Mouse (Mus musculus): ENCODE data around the gene 1110008L16Rik. TPM values are rescaled to one million over a fixed set of nuclear protein-coding genes. Genes with fewer than 3 reads are reported as not detected.

Gene 1110008L16Rik
- total RNA-seq (2023): 1 to 10 TPM; 3.0 to 3.9 TPM

DNA sequence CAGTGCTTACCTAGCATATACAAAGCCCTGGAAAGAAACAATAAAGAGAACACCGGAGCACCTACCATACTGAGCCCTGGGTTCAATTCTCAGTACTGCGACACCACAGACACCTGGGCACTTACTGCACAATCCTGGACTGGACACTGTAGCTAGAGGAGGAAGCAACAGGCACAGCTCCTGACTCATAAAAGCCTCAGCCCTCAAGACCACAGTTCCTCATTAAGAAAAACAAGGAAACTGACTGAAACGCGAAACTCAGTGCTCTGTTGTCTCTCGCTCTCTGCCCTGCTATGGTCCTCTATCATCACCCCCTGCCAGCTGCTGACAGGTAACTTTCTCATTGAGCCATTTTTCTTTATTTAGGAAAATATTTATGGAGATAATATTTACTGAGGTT, at the start of gene 1110008L16Rik:
1110008L16Rik (plus strand) TSS at position 242 of the 400 bp plus-strand sequence.

DNA sequence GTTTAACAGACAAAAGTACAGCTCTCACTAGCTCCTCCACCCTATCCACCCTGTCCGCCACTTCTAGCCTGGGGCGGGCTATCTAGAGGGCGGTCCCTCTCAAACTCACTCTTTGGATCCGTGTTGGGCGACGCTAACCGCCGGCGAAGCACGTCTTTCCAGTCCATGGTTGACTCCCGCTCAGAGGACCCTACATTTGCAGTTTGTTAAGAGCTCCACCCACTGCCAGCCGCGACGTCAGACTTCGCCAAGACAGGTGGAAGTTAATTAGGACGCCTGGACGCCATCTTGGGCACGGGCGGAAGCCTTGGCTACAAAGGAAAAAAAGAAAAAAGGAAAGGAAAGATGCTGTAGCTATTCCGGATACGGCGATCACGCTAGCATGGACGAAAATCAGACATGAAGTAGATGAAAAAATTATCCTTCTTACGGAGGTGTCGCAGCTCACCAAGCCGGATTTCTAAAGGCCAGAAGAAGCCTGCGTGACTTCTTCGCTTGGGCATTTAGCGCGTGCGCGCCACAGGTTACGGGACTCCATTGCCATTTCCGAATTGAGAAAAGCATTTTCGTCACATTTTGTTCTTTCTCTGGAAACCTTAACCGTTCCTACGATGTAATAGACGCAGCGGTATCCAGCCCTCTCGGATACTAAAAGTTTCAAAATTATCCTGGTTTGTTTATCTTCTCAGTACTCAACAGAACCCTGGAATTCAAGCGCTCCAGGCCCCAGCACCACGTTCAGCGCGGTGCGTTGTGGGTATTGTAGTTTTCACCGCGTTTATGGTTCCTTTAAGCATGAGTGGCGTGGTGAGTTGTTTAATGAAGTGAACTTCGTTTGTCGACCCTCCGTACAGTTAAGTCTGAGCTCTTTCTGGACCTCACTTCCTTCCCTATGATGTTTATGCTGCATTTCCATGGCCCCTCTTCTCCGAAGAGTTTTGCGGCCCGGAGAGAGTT, 3.4 kb downstream of the 1110008L16Rik start, which contains the start of gene Ppp2r3c:
Ppp2r3c (minus strand) TSS at position 514 of the 957 bp plus-strand sequence.

DNA sequence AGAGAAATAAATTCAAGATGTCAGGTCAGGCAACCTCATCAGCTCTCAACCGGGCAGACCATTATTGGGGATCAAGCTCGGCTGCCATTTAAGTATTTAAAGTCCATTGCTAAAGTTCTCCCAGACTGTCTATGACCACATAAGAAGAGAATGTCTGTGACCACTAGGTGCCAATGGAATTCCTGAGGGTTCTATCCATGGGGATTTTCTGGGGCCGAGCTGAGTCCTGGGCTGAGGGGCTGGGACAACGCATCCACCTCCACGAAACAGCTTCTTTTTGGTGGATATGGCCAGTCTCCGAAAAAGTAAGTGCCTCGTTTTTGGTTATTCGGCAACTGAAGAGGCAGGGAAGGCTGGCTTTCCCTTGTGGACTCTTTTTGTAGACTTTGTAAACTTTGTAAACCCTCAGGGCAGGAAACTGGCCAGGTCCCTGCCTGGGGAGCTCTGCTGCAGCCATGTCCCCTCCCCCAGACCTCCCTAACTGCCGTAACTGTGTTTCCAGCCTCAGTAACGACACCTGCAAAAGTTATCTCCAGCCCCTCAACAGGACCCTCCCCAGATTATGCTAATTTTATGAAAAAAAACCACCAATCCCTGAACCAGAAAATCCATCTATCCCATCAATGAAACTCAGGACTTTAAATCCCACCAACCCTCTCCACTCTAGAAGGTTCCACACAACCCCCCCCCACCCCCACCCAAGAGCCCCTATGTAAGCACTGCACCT, 84.8 kb downstream of the 1110008L16Rik start, which contains the start of gene Psma6:
Psma6 (plus strand) TSS at position 200 of the 727 bp plus-strand sequence.

Other genes starting within 250 kb of the 1110008L16Rik start
- 1 to 10 TPM; 4.1 to 4.5 TPM for gene 2700097O09Rik, start 219.5 kb upstream of the 1110008L16Rik start, total RNA-seq (2023)
- gene Srp54a, start 219.3 kb upstream of the 1110008L16Rik start, total RNA-seq (2023): 10 to 100 TPM; 37.2 to 37.5 TPM
- gene Fam177a, start 175.1 kb upstream of the 1110008L16Rik start, total RNA-seq (2023): 1 to 10 TPM; 3.9 to 5.9 TPM
- gene Srp54b, start 144.5 kb upstream of the 1110008L16Rik start, total RNA-seq (2023): 10 to 100 TPM; 21.0 to 32.6 TPM
- 1 to 10 TPM; 3.8 to 5.9 TPM for gene 1700047I17Rik2, start 100.0 kb upstream of the 1110008L16Rik start, total RNA-seq (2023)
- gene Srp54c, start 69.4 kb upstream of the 1110008L16Rik start, total RNA-seq (2023): 10 to 100 TPM; 11.2 to 15.6 TPM
- 10 to 100 TPM; 17.0 to 17.3 TPM for gene Ppp2r3c, start 3.4 kb downstream of the 1110008L16Rik start, total RNA-seq (2023)
- gene Psma6, start 84.6 kb downstream of the 1110008L16Rik start, total RNA-seq (2023): 100 to 1,000 TPM in 1 of 2 experiments, 10 to 100 TPM in 1; 91.3 to 105 TPM
- gene Nfkbia, start 193.1 kb downstream of the 1110008L16Rik start, total RNA-seq (2023): 100 to 1,000 TPM; 225 to 274 TPM

Measured in neutrophil, adult 83 days (primary cell).